Mouse (Mus musculus) forebrain, embryonic 12.5 days (tissue): Measurements from ENCODE around the gene Fcamr. TPM values are rescaled to one million over a fixed set of nuclear protein-coding genes. Genes with fewer than 3 reads are reported as not detected.

Experiments
- ATAC-seq: fragments of 200-750 bp; cut with Nextera tagmentation; 2 replicates; pipeline ENCODE4 v1.8.0; 2017; ENCODE audit warnings: moderate TSS enrichment; ENCODE audit not compliant: low FRiP score
- H3K27ac ChIP-seq: fragments of 300-500 bp; sonication (generic); 2 replicates; pipeline ENCODE4 v1.5.1; 2016; ENCODE audit warnings: mild to moderate bottlenecking
- H3K27me3 ChIP-seq: fragments of 300-500 bp; sonication (generic); 2 replicates; pipeline ENCODE4 v1.6.1; 2016; ENCODE audit warnings: mild to moderate bottlenecking
- H3K36me3 ChIP-seq: fragments of 300-500 bp; sonication (generic); replicated peaks from 2 replicates; pipeline ENCODE4 v1.6.1; 2016; ENCODE audit warnings: mild to moderate bottlenecking
- H3K4me1 ChIP-seq: fragments of 300-500 bp; sonication (generic); 2 replicates; pipeline ENCODE4 v1.6.1; 2016
- H3K4me2 ChIP-seq: fragments of 300-500 bp; sonication (generic); 2 replicates; pipeline ENCODE4 v1.6.1; 2016; ENCODE audit warnings: mild to moderate bottlenecking, moderate library complexity
- H3K4me3 ChIP-seq: fragments of 300-500 bp; sonication (generic); replicated peaks from 2 replicates; pipeline ENCODE4 v1.5.1; 2016; ENCODE audit warnings: mild to moderate bottlenecking
- H3K9ac ChIP-seq: fragments of 300-500 bp; sonication (generic); 2 replicates; pipeline ENCODE4 v1.6.1; 2016; ENCODE audit warnings: mild to moderate bottlenecking
- H3K9me3 ChIP-seq: fragments of 300-500 bp; sonication (generic); 2 replicates; pipeline ENCODE4 v1.6.1; 2016
- WGBS: fragments of 180-500 bp; shearing (Covaris S2); methylation state at CpG from one replicate; pipeline ENCODE4 v1.1.7; 2016; 5-methylcytosine and 5-hydroxymethylcytosine counted together
- polyA plus RNA-seq: library from polyadenylated mRNA; unstranded; fragments of >200 nt; fragmentation: Nextera tagmentation; extraction: Ambion mirVana; gene quantifications from 2 replicates; pipeline ENCODE4 v1.2.1, GENCODE M21; 2016

Fcamr gene
- polyA plus RNA-seq, 1 experiment from 2014 or later = not detected

DNA sequence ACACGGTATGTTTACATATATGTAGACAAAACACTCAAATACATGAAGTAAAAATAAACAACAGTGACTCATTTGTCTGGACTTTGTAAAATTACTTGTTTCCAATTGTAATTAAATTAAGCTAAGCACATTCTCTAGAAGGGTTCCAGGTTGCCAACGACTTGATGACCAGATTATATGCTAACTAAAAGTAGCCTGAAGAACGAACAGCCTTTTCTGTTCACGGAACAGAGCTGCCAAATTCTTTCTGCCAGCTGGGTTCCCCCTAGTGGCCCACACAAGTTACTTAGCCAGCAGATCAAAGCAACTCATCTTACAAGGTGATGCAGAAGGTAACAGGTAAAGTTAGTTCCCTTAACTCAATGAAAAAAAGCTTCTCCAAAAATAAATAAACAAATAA is 16.6 kb upstream of the Fcamr start:
- Histone ChIP-seq H3K27me3 (no peaks in the 10 kb centered on the region), H3K9me3 (no peaks in the 10 kb centered on the region), H3K4me1 (no peaks in the 10 kb centered on the region), H3K36me3 (no peaks in the 10 kb centered on the region), H3K27ac (no peak overlapping the region), H3K4me3 (no peak overlapping the region), H3K4me2 (no peak overlapping the region), H3K9ac (no peak overlapping the region)
- WGBS = 36% methylated on average over 4 of the region's 4 CpGs
- no peak for ATAC-seq

- WGBS = 46% methylated on average over 4 of the region's 4 CpGs
- Histone ChIP-seq H3K9ac (no peak overlapping the region), H3K4me2 (no peak overlapping the region), H3K9me3 (0 out of 2 replicates have a peak, but pooled peaks cover 1% of the 10 kb centered on the region), H3K27ac (no peak overlapping the region), H3K27me3 (no peaks in the 10 kb centered on the region), H3K4me1 (peaks cover 10% of the 10 kb centered on the region), H3K36me3 (no peaks in the 10 kb centered on the region), H3K4me3 (no peak overlapping the region)
- ATAC-seq = no peak
These were observed 13.7 kb upstream of the Fcamr start for GRCm38 (mm10) chr1:130787001-130787400.

DNA sequence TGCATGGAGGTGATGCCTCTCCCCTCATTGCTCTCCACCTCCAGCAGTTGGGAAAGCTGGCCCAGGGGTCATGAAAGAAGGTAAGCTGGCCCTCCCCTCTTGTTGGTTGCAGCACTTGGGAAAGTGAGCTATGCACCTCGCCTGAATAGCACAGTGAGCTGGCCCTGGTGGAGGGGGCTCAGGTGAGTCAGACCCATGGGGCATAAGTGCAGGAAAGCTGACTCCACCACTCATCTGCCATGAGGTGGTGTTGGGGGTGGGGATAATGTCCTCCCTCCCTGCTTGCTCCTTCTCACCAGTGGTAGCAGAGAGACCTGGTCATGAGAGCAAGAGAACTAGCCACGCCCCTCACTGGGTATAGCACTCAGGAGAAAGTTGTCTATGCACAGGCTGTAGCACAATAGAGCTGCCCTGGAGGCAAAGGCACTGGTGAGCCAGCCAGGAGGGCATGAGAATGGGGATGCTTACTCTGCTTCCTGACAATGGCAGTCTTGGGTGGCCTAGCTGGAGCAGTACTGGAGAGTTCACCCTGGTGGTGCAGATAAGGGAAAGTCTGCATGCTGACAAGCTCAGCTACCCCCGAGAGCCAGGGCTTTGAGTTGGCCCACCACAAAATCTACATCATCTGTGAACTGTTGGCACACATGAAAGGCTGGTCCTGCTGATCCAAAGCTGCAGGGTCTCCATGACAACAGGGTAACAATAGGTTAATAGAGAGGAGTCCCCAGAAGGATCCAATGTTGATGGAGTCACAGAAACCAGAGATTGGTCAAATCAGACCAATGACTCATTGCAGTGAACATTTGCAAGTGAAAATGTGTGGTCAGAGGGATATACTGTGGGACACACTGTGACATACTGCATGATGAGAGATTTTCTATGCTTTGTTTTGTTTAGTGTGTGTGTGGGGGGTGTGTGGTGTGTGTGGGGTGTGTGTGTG is 10.9 kb upstream of the Fcamr start:
- Histone ChIP-seq H3K27ac (no peak overlapping the region), H3K27me3 (no peaks in the 10 kb centered on the region), H3K4me2 (no peak overlapping the region), H3K36me3 (no peaks in the 10 kb centered on the region), H3K4me1 (peaks cover 10% of the 10 kb centered on the region), H3K4me3 (no peak overlapping the region), H3K9ac (no peak overlapping the region), H3K9me3 (0 out of 2 replicates have a peak, but pooled peaks cover 4% of the 10 kb centered on the region)
- ATAC-seq = peak; percentile 49; the same call in 1 of the 2 replicates
- 66% methylated on average over 3 of the region's 3 CpGs for WGBS

GRCm38 (mm10) chr1:130795331-130795730 is 5.4 kb upstream of the Fcamr start:
- no peaks in the 10 kb centered on the region for H3K27me3 ChIP-seq
- H3K9me3 ChIP-seq = 0 out of 2 replicates have a peak, but pooled peaks cover 4% of the 10 kb centered on the region
- WGBS = 71% methylated on average over 2 of the region's 2 CpGs
- H3K9ac ChIP-seq = no peak overlapping the region
- no peak for ATAC-seq
- H3K4me3 ChIP-seq = no peak overlapping the region
- H3K4me1 ChIP-seq = no peaks in the 10 kb centered on the region
- H3K36me3 ChIP-seq = no peaks in the 10 kb centered on the region
- no peak overlapping the region for H3K27ac ChIP-seq
- no peak overlapping the region for H3K4me2 ChIP-seq

DNA sequence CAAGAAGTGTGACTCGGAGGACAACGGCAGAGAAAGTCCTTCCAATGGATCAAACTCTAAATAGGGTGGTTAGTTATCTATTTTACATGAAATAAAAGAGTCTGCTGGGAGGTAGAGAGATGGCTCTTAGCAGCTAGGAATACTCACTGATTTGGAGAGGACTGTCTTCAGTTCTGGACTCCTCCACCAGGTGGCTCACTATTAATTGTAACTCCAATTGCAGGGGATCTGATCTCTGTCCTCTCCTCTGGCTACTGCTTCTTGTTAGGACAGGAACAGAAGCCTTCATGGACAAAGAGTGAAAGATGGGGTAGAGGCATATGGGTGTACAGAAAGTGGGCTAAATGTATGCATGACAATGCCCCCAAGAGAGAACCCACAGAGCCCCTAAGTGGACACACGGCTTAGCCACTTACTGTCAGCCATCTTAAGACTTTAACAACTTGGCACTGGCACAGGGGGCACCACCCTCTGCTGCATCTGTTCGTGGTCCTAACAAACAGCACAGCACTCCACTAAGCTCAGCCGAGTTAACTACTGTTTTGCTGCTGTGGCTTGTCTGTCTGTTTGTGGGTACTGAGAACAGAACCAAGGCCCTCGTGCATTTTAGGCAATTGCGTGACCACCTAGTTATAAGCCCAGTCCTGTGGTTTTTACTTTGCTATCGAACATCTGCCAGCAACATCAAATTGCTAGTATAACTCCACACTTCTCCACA is 3.6 kb upstream of the Fcamr start:
- WGBS = 81% methylated on average over 8 of the region's 8 CpGs
- ATAC-seq = no peak
- Histone ChIP-seq H3K4me1 (no peaks in the 10 kb centered on the region), H3K9me3 (0 out of 2 replicates have a peak, but pooled peaks cover 2% of the 10 kb centered on the region), H3K27me3 (no peaks in the 10 kb centered on the region), H3K27ac (no peak overlapping the region), H3K4me2 (no peak overlapping the region), H3K4me3 (no peak overlapping the region), H3K9ac (no peak overlapping the region), H3K36me3 (no peaks in the 10 kb centered on the region)

- H3K9me3 ChIP-seq = no peaks in the 10 kb centered on the region
- H3K4me1 ChIP-seq = no peaks in the 10 kb centered on the region
- H3K4me3 ChIP-seq = no peak overlapping the region
- H3K27me3 ChIP-seq = no peaks in the 10 kb centered on the region
- no peaks in the 10 kb centered on the region for H3K36me3 ChIP-seq
- no peak overlapping the region for H3K9ac ChIP-seq
- no peak for ATAC-seq
- WGBS = 76% methylated on average over 6 of the region's 6 CpGs
- no peak overlapping the region for H3K4me2 ChIP-seq
- H3K27ac ChIP-seq = no peak overlapping the region
These were observed 2.7 kb upstream of the Fcamr start for GRCm38 (mm10) chr1:130798037-130798436.

GRCm38 (mm10) chr1:130798551-130798950 is 2.2 kb upstream of the Fcamr start:
- no peak overlapping the region for H3K27ac ChIP-seq
- H3K4me1 ChIP-seq = no peaks in the 10 kb centered on the region
- H3K4me3 ChIP-seq = no peak overlapping the region
- H3K4me2 ChIP-seq = no peak overlapping the region
- no peak for ATAC-seq
- no peaks in the 10 kb centered on the region for H3K27me3 ChIP-seq
- no peak overlapping the region for H3K9ac ChIP-seq
- 73% methylated on average over 3 of the region's 3 CpGs for WGBS
- H3K9me3 ChIP-seq = no peaks in the 10 kb centered on the region
- H3K36me3 ChIP-seq = no peaks in the 10 kb centered on the region

DNA sequence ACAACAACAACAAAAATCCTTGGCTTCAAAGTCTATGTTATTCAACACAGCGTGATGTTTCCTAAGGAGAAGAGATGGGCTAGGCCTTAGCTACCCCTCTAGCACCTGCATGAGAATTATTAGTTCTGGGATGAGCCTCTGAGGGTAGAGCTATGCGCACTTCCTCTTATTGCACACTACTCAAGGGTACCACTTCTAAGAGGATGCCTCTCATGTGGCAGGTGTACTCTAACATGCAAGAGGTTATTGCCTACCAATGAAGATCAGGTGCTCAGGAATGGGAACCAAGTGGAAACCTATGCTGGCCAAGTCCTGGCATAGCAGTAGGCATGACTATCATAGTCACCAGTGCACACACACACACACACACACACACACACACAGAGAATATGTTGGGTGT is 1.3 kb upstream of the Fcamr start:
- no peak for ATAC-seq
- Histone ChIP-seq H3K27ac (no peak overlapping the region), H3K36me3 (no peaks in the 10 kb centered on the region), H3K9ac (no peak overlapping the region), H3K4me2 (no peak overlapping the region), H3K4me3 (no peak overlapping the region), H3K9me3 (no peaks in the 10 kb centered on the region), H3K4me1 (no peaks in the 10 kb centered on the region), H3K27me3 (no peaks in the 10 kb centered on the region)
- WGBS = 90% methylated on average over 2 of the region's 2 CpGs

- no peaks in the 10 kb centered on the region for H3K9me3 ChIP-seq
- H3K27me3 ChIP-seq = no peaks in the 10 kb centered on the region
- no peaks in the 10 kb centered on the region for H3K36me3 ChIP-seq
- H3K27ac ChIP-seq = no peak overlapping the region
- H3K9ac ChIP-seq = no peak overlapping the region
- 73% methylated on average over 2 of the region's 2 CpGs for WGBS
- no peaks in the 10 kb centered on the region for H3K4me1 ChIP-seq
- no peak overlapping the region for H3K4me3 ChIP-seq
- ATAC-seq = no peak
- H3K4me2 ChIP-seq = no peak overlapping the region
These were observed 809 bp downstream of the Fcamr start for GRCm38 (mm10) chr1:130801511-130801910.

- 56% methylated on average over 6 of the region's 6 CpGs for WGBS
- Histone ChIP-seq H3K36me3 (no peaks in the 10 kb centered on the region), H3K9ac (no peak overlapping the region), H3K27ac (no peak overlapping the region), H3K27me3 (no peaks in the 10 kb centered on the region), H3K4me1 (no peaks in the 10 kb centered on the region), H3K4me2 (no peak overlapping the region), H3K9me3 (no peaks in the 10 kb centered on the region), H3K4me3 (no peak overlapping the region)
- ATAC-seq = no peak
These were observed 2.3 kb downstream of the Fcamr start for GRCm38 (mm10) chr1:130802976-130803375.

- Histone ChIP-seq H3K27ac (no peak overlapping the region), H3K9me3 (no peaks in the 10 kb centered on the region), H3K36me3 (no peaks in the 10 kb centered on the region), H3K4me1 (no peaks in the 10 kb centered on the region), H3K9ac (no peak overlapping the region), H3K27me3 (no peaks in the 10 kb centered on the region), H3K4me3 (no peak overlapping the region), H3K4me2 (no peak overlapping the region)
- WGBS = 71% methylated on average over 6 of the region's 6 CpGs
- no peak for ATAC-seq
These were observed 3.6 kb downstream of the Fcamr start for GRCm38 (mm10) chr1:130804279-130804678.

DNA sequence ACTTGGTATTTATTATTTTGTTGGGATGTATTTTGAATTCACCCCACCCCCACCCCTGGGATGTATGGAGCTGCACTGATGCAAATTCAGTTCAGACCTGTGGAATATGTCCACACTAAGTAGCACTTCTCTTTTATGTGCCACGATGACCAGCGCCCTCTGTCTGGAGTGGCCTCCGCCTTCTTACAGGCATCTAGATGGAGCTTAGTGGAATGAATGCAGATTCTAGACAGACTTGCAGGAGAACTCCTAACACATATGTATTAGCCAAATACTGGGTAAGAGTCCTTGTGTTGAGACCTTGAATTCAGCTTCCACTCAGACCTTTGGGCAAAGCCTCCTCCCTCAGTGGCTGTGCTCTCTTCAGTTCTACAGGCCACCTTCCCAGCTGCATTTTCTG is 10.2 kb downstream of the Fcamr start:
- H3K4me3 ChIP-seq = no peak overlapping the region
- no peak overlapping the region for H3K4me2 ChIP-seq
- ATAC-seq = no peak
- H3K9me3 ChIP-seq = no peaks in the 10 kb centered on the region
- WGBS = 86% methylated on average over 3 of the region's 3 CpGs
- H3K27me3 ChIP-seq = no peaks in the 10 kb centered on the region
- no peak overlapping the region for H3K27ac ChIP-seq
- no peak overlapping the region for H3K9ac ChIP-seq
- H3K4me1 ChIP-seq = no peaks in the 10 kb centered on the region
- H3K36me3 ChIP-seq = no peaks in the 10 kb centered on the region
